Mouse (Mus musculus): ENCODE measurements at regions not wholly inside any gene's neighbourhood (a gene's known extent, or its start where the extent isn't known, plus 50 kb on each side); places are given as distances from the start of the nearest gene placed in this dataset.
A peak's percentile ranks its signal among the peaks of the same experiment; 100 is the strongest.

GRCm38 (mm10) chr5:118504170-118504569, 56.3 kb upstream of the Med13l start:
- in situ Hi-C loops (cut with MboI; ENCODE audit: low sequenced_read_pairs in 2 of 2, unreplicated experiment in 2 of 2), result no loop called here
- peak overlapping the region; percentile 11; the same call in 1 of the 2 replicates for H3K9ac ChIP-seq (ENCODE audit: insufficient read depth, low read depth, low read length, poor library complexity, severe bottlenecking)
- DNase-seq (ENCODE audit: low read depth, low spot score), result no peak
- TF ChIP-seq HCFC1 (IDR thresholded peaks at IDR 0.05; ENCODE audit: borderline replicate concordance, insufficient read depth, low read length) (no peak), ZC3H11A (IDR thresholded peaks at IDR 0.05; ENCODE audit: borderline replicate concordance, low read depth, low read length) (no peak), ZNF384 (IDR thresholded peaks at IDR 0.05; ENCODE audit: low read depth, low read length) (no peak), CHD2 (IDR thresholded peaks at IDR 0.05; ENCODE audit: low read depth, low read length) (no peak), MAFK (IDR thresholded peaks at IDR 0.05; ENCODE audit: insufficient read depth, low read depth, low read length) (no peak)
- no peak overlapping the region for H3K4me3 ChIP-seq (ENCODE audit: insufficient read depth in 1 of 2, low read depth in 1 of 2, low read length in 2 of 2, poor library complexity in 1 of 2, severe bottlenecking in 1 of 2)
- H3K4me1 ChIP-seq (ENCODE audit: control insufficient read depth in 2 of 2, insufficient read depth in 2 of 2, low read length in 2 of 2, poor library complexity in 1 of 2), result peaks cover 26 to 32% of the 10 kb centered on the region in 2 experiments
- H3K27ac ChIP-seq (ENCODE audit: insufficient read depth, low read depth, low read length, poor library complexity, severe bottlenecking), result no peak overlapping the region
- H3K9me3 ChIP-seq (ENCODE audit: control insufficient read depth, insufficient read depth, low read depth, low read length), result no peaks in the 10 kb centered on the region
- H3K36me3 ChIP-seq (ENCODE audit: control insufficient read depth, insufficient read depth, low read length, poor library complexity, severe bottlenecking), result no peaks in the 10 kb centered on the region

- in situ Hi-C loops (cut with MboI; ENCODE audit: low sequenced_read_pairs in 2 of 2, unreplicated experiment in 2 of 2), result no loop called here
- no peaks in the 10 kb centered on the region for H3K9me3 ChIP-seq (ENCODE audit: control insufficient read depth, insufficient read depth, low read depth, low read length)
- H3K36me3 ChIP-seq (ENCODE audit: control insufficient read depth, insufficient read depth, low read length, poor library complexity, severe bottlenecking), result no peaks in the 10 kb centered on the region
- H3K4me1 ChIP-seq (ENCODE audit: control insufficient read depth in 2 of 2, insufficient read depth in 2 of 2, low read length in 2 of 2, poor library complexity in 1 of 2), result peaks cover 28 to 35% of the 10 kb centered on the region in 2 experiments
- TF ChIP-seq ZNF384 (IDR thresholded peaks at IDR 0.05; ENCODE audit: low read depth, low read length), result no peak
- no peak for DNase-seq (ENCODE audit: low read depth, low spot score)
- no peak overlapping the region for H3K4me3 ChIP-seq (ENCODE audit: insufficient read depth in 1 of 2, low read depth in 1 of 2, low read length in 2 of 2, poor library complexity in 1 of 2, severe bottlenecking in 1 of 2)
- H3K27ac ChIP-seq (ENCODE audit: insufficient read depth, low read depth, low read length, poor library complexity, severe bottlenecking), result no peak overlapping the region
- H3K9ac ChIP-seq (ENCODE audit: insufficient read depth, low read depth, low read length, poor library complexity, severe bottlenecking), result no peak overlapping the region
These were observed 55.6 kb upstream of the Med13l start for GRCm38 (mm10) chr5:118504926-118505325.

- in situ Hi-C loops (cut with MboI; ENCODE audit: low sequenced_read_pairs in 2 of 2, unreplicated experiment in 2 of 2), result no loop called here
- H3K9ac ChIP-seq (ENCODE audit: insufficient read depth, low read depth, low read length, poor library complexity, severe bottlenecking), result peak overlapping the region; percentile 51; the same call in 1 of the 2 replicates
These were observed 50.6 kb upstream of the Med13l start for GRCm38 (mm10) chr5:118509871-118510270.

More at GRCm38 (mm10) chr5:118509871-118510270, 50.6 kb upstream of the Med13l start:
- Histone ChIP-seq H3K4me3 (ENCODE audit: insufficient read depth in 1 of 2, low read depth in 1 of 2, low read length in 2 of 2, poor library complexity in 1 of 2, severe bottlenecking in 1 of 2) (peak overlapping the region; percentile 15 to 46; a peak in 3 of 4 replicates), H3K9me3 (ENCODE audit: control insufficient read depth, insufficient read depth, low read depth, low read length) (no peaks in the 10 kb centered on the region), H3K27ac (ENCODE audit: insufficient read depth, low read depth, low read length, poor library complexity, severe bottlenecking) (peak overlapping the region; percentile 98), H3K4me1 (ENCODE audit: control insufficient read depth in 2 of 2, insufficient read depth in 2 of 2, low read length in 2 of 2, poor library complexity in 1 of 2) (peaks cover 21 to 27% of the 10 kb centered on the region in 2 experiments), H3K36me3 (ENCODE audit: control insufficient read depth, insufficient read depth, low read length, poor library complexity, severe bottlenecking) (no peaks in the 10 kb centered on the region)
- no peak for DNase-seq (ENCODE audit: low read depth, low spot score)
- no peak for TF ChIP-seq MAFK (IDR thresholded peaks at IDR 0.05; ENCODE audit: insufficient read depth, low read depth, low read length)
- no peak for TF ChIP-seq HCFC1 (IDR thresholded peaks at IDR 0.05; ENCODE audit: borderline replicate concordance, insufficient read depth, low read length)
- no peak for TF ChIP-seq CHD2 (IDR thresholded peaks at IDR 0.05; ENCODE audit: low read depth, low read length)
- TF ChIP-seq ZC3H11A (IDR thresholded peaks at IDR 0.05; ENCODE audit: borderline replicate concordance, low read depth, low read length), result no peak
- TF ChIP-seq ZNF384 (IDR thresholded peaks at IDR 0.05; ENCODE audit: low read depth, low read length), result no peak
